Mouse (Mus musculus) forebrain, embryonic 14.5 days (tissue): ENCODE results near the gene Gm20388. TPM values are rescaled to one million over a fixed set of nuclear protein-coding genes. Genes with fewer than 3 reads are reported as not detected.

ENCODE experiments used
- ATAC-seq: fragments of 200-750 bp; cut with Nextera tagmentation; 2 replicates; pipeline ENCODE4 v1.8.0; 2017; ENCODE audit warnings: mild to moderate bottlenecking, moderate library complexity
- DNase-seq: peaks from one replicate; pipeline ENCODE4 v3.0.0-alpha.2; 2015; ENCODE audit warnings: low spot score
- H3K27ac ChIP-seq: fragments of 300-500 bp; sonication (generic); 2 replicates; pipeline ENCODE4 v1.5.1; 2014; ENCODE audit warnings: low read depth, mild to moderate bottlenecking, control low read depth, low read length, moderate library complexity
- H3K27me3 ChIP-seq: fragments of 300-500 bp; sonication (generic); replicated peaks from 2 replicates; pipeline ENCODE4 v1.6.1; 2014; ENCODE audit warnings: low read length, control low read depth, mixed read lengths; ENCODE audit not compliant: control insufficient read depth, insufficient read depth
- H3K36me3 ChIP-seq: fragments of 300-500 bp; sonication (generic); 2 replicates; pipeline ENCODE4 v1.6.1; 2014; ENCODE audit warnings: low read length, control low read depth; ENCODE audit not compliant: control insufficient read depth, insufficient read depth
- H3K4me1 ChIP-seq: fragments of 300-500 bp; sonication (generic); 2 replicates; pipeline ENCODE4 v1.6.1; 2014; ENCODE audit warnings: antibody characterized with exemption, low read length, control low read depth; ENCODE audit not compliant: control insufficient read depth, insufficient read depth
- H3K4me2 ChIP-seq: fragments of 300-500 bp; sonication (generic); 2 replicates; pipeline ENCODE4 v1.6.1; 2014; ENCODE audit warnings: mild to moderate bottlenecking, control low read depth, low read length
- H3K4me3 ChIP-seq: fragments of 300-500 bp; sonication (generic); 2 replicates; pipeline ENCODE4 v1.5.1; 2014; ENCODE audit warnings: low read depth, low read length, control low read depth
- H3K9ac ChIP-seq: fragments of 300-500 bp; sonication (generic); 2 replicates; pipeline ENCODE4 v1.6.1; 2014; ENCODE audit warnings: mild to moderate bottlenecking, low read length, control low read depth, moderate library complexity
- H3K9me3 ChIP-seq: fragments of 300-500 bp; sonication (generic); replicated peaks from 2 replicates; pipeline ENCODE4 v1.6.1; 2016; ENCODE audit warnings: low read length, control low read depth, mixed read lengths; ENCODE audit not compliant: control insufficient read depth
- WGBS: fragments of 180-500 bp; shearing (Covaris S2); extraction: QIAGEN DNeasy Blood & Tissue Kit; methylation state at CpG from one replicate; pipeline ENCODE4 v1.1.7; 2014; 5-methylcytosine and 5-hydroxymethylcytosine counted together
- polyA plus RNA-seq: library from polyadenylated mRNA; unstranded; fragments of >200 nt; fragmentation: Nextera tagmentation; extraction: Ambion mirVana; gene quantifications from 2 replicates; pipeline ENCODE4 v1.2.1, GENCODE M21; 2014

Gene Gm20388
- polyA plus RNA-seq, 1 experiment from 2014 or later: 7.4 TPM

- ATAC-seq (no peak), DNase-seq (no peak)
- H3K9ac ChIP-seq: no peak overlapping the region
- H3K4me3 ChIP-seq: no peak overlapping the region
- no peak overlapping the region for H3K27ac ChIP-seq
- no peaks in the 10 kb centered on the region for H3K36me3 ChIP-seq
- peaks cover 6% of the 10 kb centered on the region for H3K4me1 ChIP-seq
- no peak overlapping the region for H3K4me2 ChIP-seq
- no peaks in the 10 kb centered on the region for H3K27me3 ChIP-seq
- WGBS: 67% methylated on average over 5 of the region's 5 CpGs
- H3K9me3 ChIP-seq: no peaks in the 10 kb centered on the region
These were observed 4270.2 kb downstream of the Gm20388 start for GRCm38 (mm10) chr8:124180681-124181445.

- ATAC-seq: no peak
- Histone ChIP-seq H3K9ac (no peak overlapping the region), H3K36me3 (no peaks in the 10 kb centered on the region), H3K9me3 (no peaks in the 10 kb centered on the region), H3K27me3 (no peaks in the 10 kb centered on the region), H3K4me3 (no peak overlapping the region), H3K4me1 (no peaks in the 10 kb centered on the region; the same call in 1 of the 2 replicates), H3K4me2 (no peak overlapping the region), H3K27ac (no peak overlapping the region)
- 80% methylated on average over 5 of the region's 5 CpGs for WGBS
- no peak for DNase-seq
These were observed 4271.1 kb downstream of the Gm20388 start for GRCm38 (mm10) chr8:124181751-124182150.

GRCm38 (mm10) chr8:124182224-124182623 is 4271.6 kb downstream of the Gm20388 start:
- DNase-seq: no peak
- Histone ChIP-seq H3K36me3 (no peaks in the 10 kb centered on the region), H3K4me1 (no peaks in the 10 kb centered on the region; the same call in 1 of the 2 replicates), H3K27me3 (no peaks in the 10 kb centered on the region), H3K4me3 (no peak overlapping the region), H3K4me2 (no peak overlapping the region), H3K9ac (no peak overlapping the region), H3K9me3 (no peaks in the 10 kb centered on the region), H3K27ac (no peak overlapping the region)
- no peak for ATAC-seq
- WGBS: 74% methylated on average over 13 of the region's 13 CpGs

GRCm38 (mm10) chr8:124184078-124184477 is 4273.4 kb downstream of the Gm20388 start:
- peak overlapping the region; percentile 44 for H3K27ac ChIP-seq
- DNase-seq: peak; percentile 69
- no peaks in the 10 kb centered on the region for H3K36me3 ChIP-seq
- no peaks in the 10 kb centered on the region for H3K27me3 ChIP-seq
- H3K4me3 ChIP-seq: no peak overlapping the region
- ATAC-seq: peak; percentile 69
- H3K9me3 ChIP-seq: no peaks in the 10 kb centered on the region
- no peak overlapping the region for H3K4me2 ChIP-seq
- H3K9ac ChIP-seq: no peak overlapping the region
- no peaks in the 10 kb centered on the region; the same call in 1 of the 2 replicates for H3K4me1 ChIP-seq
- WGBS: 77% methylated on average over 3 of the region's 3 CpGs

GRCm38 (mm10) chr8:124184507-124184906 is 4273.9 kb downstream of the Gm20388 start:
- ATAC-seq: peak; percentile 48; the same call in 1 of the 2 replicates
- Histone ChIP-seq H3K27ac (0 out of 2 replicates have a peak overlapping the region, but pooled peaks have one; percentile 44), H3K9me3 (no peaks in the 10 kb centered on the region), H3K4me3 (no peak overlapping the region), H3K4me1 (no peaks in the 10 kb centered on the region; the same call in 1 of the 2 replicates), H3K4me2 (no peak overlapping the region), H3K9ac (no peak overlapping the region), H3K36me3 (no peaks in the 10 kb centered on the region), H3K27me3 (no peaks in the 10 kb centered on the region)
- WGBS: 58% methylated on average over 2 of the region's 2 CpGs
- peak; percentile 47 for DNase-seq

- Histone ChIP-seq H3K4me1 (no peaks in the 10 kb centered on the region; the same call in 1 of the 2 replicates), H3K27ac (no peak overlapping the region), H3K9ac (no peak overlapping the region), H3K4me2 (no peak overlapping the region), H3K27me3 (no peaks in the 10 kb centered on the region), H3K36me3 (no peaks in the 10 kb centered on the region), H3K4me3 (no peak overlapping the region), H3K9me3 (no peaks in the 10 kb centered on the region)
- ATAC-seq (peak; percentile 54; the same call in 1 of the 2 replicates), DNase-seq (peak; percentile 61)
- 75% methylated on average over 6 of the region's 6 CpGs for WGBS
These were observed 4274.4 kb downstream of the Gm20388 start for GRCm38 (mm10) chr8:124185081-124185480.

GRCm38 (mm10) chr8:124190388-124190787 is 4279.7 kb downstream of the Gm20388 start:
- DNase-seq: no peak

GRCm38 (mm10) chr8:124192242-124192641 is 4281.6 kb downstream of the Gm20388 start:
- DNase-seq: peak; percentile 73
- Histone ChIP-seq H3K4me3 (no peak overlapping the region), H3K36me3 (no peaks in the 10 kb centered on the region), H3K27ac (peak overlapping the region; percentile 50; the same call in 1 of the 2 replicates), H3K4me2 (no peak overlapping the region), H3K27me3 (no peaks in the 10 kb centered on the region), H3K9ac (no peak overlapping the region), H3K4me1 (no peaks in the 10 kb centered on the region), H3K9me3 (no peaks in the 10 kb centered on the region)
- peak; percentile 44; the same call in 1 of the 2 replicates for ATAC-seq
- 62% methylated on average over 4 of the region's 4 CpGs for WGBS

More at GRCm38 (mm10) chr8:124190388-124190787, 4279.7 kb downstream of the Gm20388 start:
- no peak overlapping the region for H3K4me2 ChIP-seq
- no peak for ATAC-seq
- no peaks in the 10 kb centered on the region for H3K36me3 ChIP-seq
- no peaks in the 10 kb centered on the region for H3K4me1 ChIP-seq
- WGBS: 84% methylated on average over 7 of the region's 7 CpGs
- H3K9ac ChIP-seq: no peak overlapping the region
- H3K9me3 ChIP-seq: no peaks in the 10 kb centered on the region
- H3K4me3 ChIP-seq: no peak overlapping the region
- no peak overlapping the region for H3K27ac ChIP-seq
- no peaks in the 10 kb centered on the region for H3K27me3 ChIP-seq

GRCm38 (mm10) chr8:124192976-124193375 is 4282.3 kb downstream of the Gm20388 start:
- no peak for ATAC-seq
- no peaks in the 10 kb centered on the region for H3K36me3 ChIP-seq
- H3K9ac ChIP-seq: no peak overlapping the region
- no peaks in the 10 kb centered on the region for H3K27me3 ChIP-seq
- H3K27ac ChIP-seq: no peak overlapping the region
- WGBS: 89% methylated on average over 10 of the region's 10 CpGs
- H3K4me1 ChIP-seq: no peaks in the 10 kb centered on the region
- H3K9me3 ChIP-seq: no peaks in the 10 kb centered on the region
- DNase-seq: no peak
- no peak overlapping the region for H3K4me2 ChIP-seq
- H3K4me3 ChIP-seq: no peak overlapping the region
